Mouse (Mus musculus) MEL (cell line): ENCODE data around the gene Nup210l. TPM values are rescaled to one million over a fixed set of nuclear protein-coding genes. Genes with fewer than 3 reads are reported as not detected.
A peak's percentile ranks its signal among the peaks of the same experiment; 100 is the strongest.

ENCODE experiments used
- DNase-seq: peaks from one replicate; pipeline ENCODE4 v3.0.0; 2011; ENCODE audit warnings: low read depth, low spot score
- H3K27ac ChIP-seq: 2 replicates; pipeline ENCODE4 v1.5.1; 2012; ENCODE audit warnings: low read depth, mild to moderate bottlenecking, control low read depth, low read length, moderate library complexity; ENCODE audit not compliant: control insufficient read depth
- H3K27me3 ChIP-seq, 2 experiments: fragments of 150-350 bp in 1 of 2; sonication (generic) in 1 of 2; 2 replicates each; pipeline ENCODE4 v1.6.1; 2012; ENCODE audit warnings: low read length in 2 of 2, mild to moderate bottlenecking in 2 of 2, improper control_type of control experiment in 1 of 2, moderate library complexity in 1 of 2; ENCODE audit not compliant: insufficient read depth in 2 of 2, control insufficient read depth in 1 of 2
- H3K36me3 ChIP-seq, 2 experiments: 2 replicates each; pipeline ENCODE4 v1.6.1; 2012 to 2014; ENCODE audit warnings: low read length in 2 of 2, improper control_type of control experiment in 1 of 2, inconsistent platforms in 1 of 2, mild to moderate bottlenecking in 1 of 2; ENCODE audit not compliant: insufficient read depth in 2 of 2, control insufficient read depth in 1 of 2
- H3K4me1 ChIP-seq, 2 experiments: fragments of 150-350 bp in 1 of 2; sonication (generic) in 1 of 2; 2 replicates each; pipeline ENCODE4 v1.6.1; 2012; ENCODE audit warnings: low read length in 2 of 2, improper control_type of control experiment in 1 of 2, mild to moderate bottlenecking in 1 of 2; ENCODE audit not compliant: insufficient read depth in 2 of 2, control insufficient read depth in 1 of 2
- H3K4me3 ChIP-seq, 2 experiments: fragments of 150-350 bp in 1 of 2; sonication (generic) in 1 of 2; 2 replicates each; pipeline ENCODE4 v1.5.1; 2012; ENCODE audit warnings: low read depth in 2 of 2, low read length in 2 of 2, mild to moderate bottlenecking in 2 of 2, moderate library complexity in 2 of 2, control low read depth in 1 of 2, improper control_type of control experiment in 1 of 2; ENCODE audit not compliant: control insufficient read depth in 1 of 2, insufficient read depth in 1 of 2
- H3K79me2 ChIP-seq: 2 replicates; pipeline ENCODE4 v1.6.1; 2012; ENCODE audit warnings: mild to moderate bottlenecking, low read length, moderate library complexity; ENCODE audit not compliant: control insufficient read depth, poor library complexity, insufficient read depth
- H3K9ac ChIP-seq: 2 replicates; pipeline ENCODE4 v1.6.1; 2012; ENCODE audit warnings: low read depth, mild to moderate bottlenecking, control low read depth, low read length, moderate library complexity; ENCODE audit not compliant: control insufficient read depth, poor library complexity, severe bottlenecking
- H3K9me3 ChIP-seq: fragments of 150-350 bp; sonication (generic); replicated peaks from 2 replicates; pipeline ENCODE4 v1.6.1; 2012; ENCODE audit warnings: mild to moderate bottlenecking, low read length, improper control_type of control experiment, moderate library complexity; ENCODE audit not compliant: insufficient read depth
- CHD1 ChIP-seq: IDR thresholded peaks from 2 replicates; pipeline ENCODE4 v1.6.1; 2012; ENCODE audit warnings: low read depth, mild to moderate bottlenecking, inconsistent platforms, low read length, improper control_type of control experiment
- EP300 ChIP-seq, 2 experiments: IDR thresholded peaks; 2 replicates each; pipeline ENCODE4 v1.6.1; 2011; ENCODE audit warnings: improper control_type of control experiment in 2 of 2, low read length in 2 of 2, low read depth in 1 of 2, mild to moderate bottlenecking in 1 of 2
- GABPA ChIP-seq: IDR thresholded peaks from 2 replicates; pipeline ENCODE4 v1.6.1; 2012; ENCODE audit warnings: low read depth, mild to moderate bottlenecking, inconsistent platforms, low read length, improper control_type of control experiment, moderate library complexity
- GATA1 ChIP-seq: IDR thresholded peaks from 2 replicates; pipeline ENCODE4 v1.6.1; 2011; ENCODE audit warnings: low read depth, low read length, improper control_type of control experiment
- MAFK ChIP-seq: IDR thresholded peaks from 2 replicates; pipeline ENCODE4 v1.6.1; 2011; ENCODE audit warnings: low read depth, mild to moderate bottlenecking, low read length, improper control_type of control experiment, borderline replicate concordance
- MXI1 ChIP-seq: IDR thresholded peaks from 2 replicates; pipeline ENCODE4 v1.6.1; 2011; ENCODE audit warnings: mild to moderate bottlenecking, low read depth, low read length, improper control_type of control experiment
- POLR2A ChIP-seq, 2 experiments: IDR thresholded peaks; 2 replicates each; pipeline ENCODE4 v1.6.1; 2011 to 2012; ENCODE audit warnings: low read length in 2 of 2, mild to moderate bottlenecking in 2 of 2, control low read depth in 1 of 2, improper control_type of control experiment in 1 of 2, low read depth in 1 of 2, moderate library complexity in 1 of 2; ENCODE audit not compliant: control insufficient read depth in 1 of 2, insufficient read depth in 1 of 2, poor library complexity in 1 of 2
- RAD21 ChIP-seq: IDR thresholded peaks from 2 replicates; pipeline ENCODE4 v1.6.1; 2011; ENCODE audit warnings: mild to moderate bottlenecking, low read depth, low read length, improper control_type of control experiment
- RCOR1 ChIP-seq: IDR thresholded peaks from 2 replicates; pipeline ENCODE4 v1.6.1; 2012; ENCODE audit warnings: low read depth, mild to moderate bottlenecking, inconsistent platforms, low read length, improper control_type of control experiment
- SIN3A ChIP-seq: IDR thresholded peaks from 2 replicates; pipeline ENCODE4 v1.6.1; 2012; ENCODE audit warnings: low read length, improper control_type of control experiment, inconsistent platforms
- SMC3 ChIP-seq: IDR thresholded peaks from 2 replicates; pipeline ENCODE4 v1.6.1; 2011; ENCODE audit warnings: low read depth, low read length, improper control_type of control experiment
- TAL1 ChIP-seq: IDR thresholded peaks from 2 replicates; pipeline ENCODE4 v1.6.1; 2012; ENCODE audit warnings: mild to moderate bottlenecking, inconsistent platforms, low read length, moderate library complexity, mixed read lengths
- TCF12 ChIP-seq: IDR thresholded peaks from 2 replicates; pipeline ENCODE4 v1.6.1; 2014; ENCODE audit warnings: low read depth, mild to moderate bottlenecking, inconsistent platforms, low read length, improper control_type of control experiment, moderate library complexity
- USF1 ChIP-seq: IDR thresholded peaks from 2 replicates; pipeline ENCODE4 v1.6.1; 2014; ENCODE audit warnings: low read depth, mild to moderate bottlenecking, inconsistent platforms, low read length, improper control_type of control experiment, moderate library complexity
- ZMIZ1 ChIP-seq: IDR thresholded peaks from 2 replicates; pipeline ENCODE4 v1.6.1; 2012; ENCODE audit warnings: low read depth, mild to moderate bottlenecking, inconsistent platforms, low read length, improper control_type of control experiment, moderate library complexity
- ZNF384 ChIP-seq: IDR thresholded peaks from 2 replicates; pipeline ENCODE4 v1.6.1; 2012; ENCODE audit warnings: low read depth, mild to moderate bottlenecking, inconsistent platforms, low read length, improper control_type of control experiment
- polyA plus RNA-seq, 2 experiments: library from polyadenylated mRNA; stranded (reverse) in 1 of 2; unstranded in 1 of 2; fragments of >175 nt in 1 of 2; fragments of >200 nt in 1 of 2; gene quantifications; 2 replicates each; pipeline versions ENCODE4 v1.2.1 to v1.2.4; 2012; ENCODE audit warnings: low replicate concordance in 2 of 2, low read depth in 1 of 2; ENCODE audit not compliant: insufficient read length in 2 of 2, insufficient read depth in 1 of 2, missing spikeins in 1 of 2
- total RNA-seq: library from RNA; depleted of rRNA; stranded (reverse); fragments of 300-350 nt; gene quantifications from 2 replicates; pipeline ENCODE4 v1.2.3, GENCODE M21; 2012

Gene Nup210l
- total and polyA plus RNA-seq, 3 experiments: 0.54 to 0.65 TPM; not detected in 1

DNA sequence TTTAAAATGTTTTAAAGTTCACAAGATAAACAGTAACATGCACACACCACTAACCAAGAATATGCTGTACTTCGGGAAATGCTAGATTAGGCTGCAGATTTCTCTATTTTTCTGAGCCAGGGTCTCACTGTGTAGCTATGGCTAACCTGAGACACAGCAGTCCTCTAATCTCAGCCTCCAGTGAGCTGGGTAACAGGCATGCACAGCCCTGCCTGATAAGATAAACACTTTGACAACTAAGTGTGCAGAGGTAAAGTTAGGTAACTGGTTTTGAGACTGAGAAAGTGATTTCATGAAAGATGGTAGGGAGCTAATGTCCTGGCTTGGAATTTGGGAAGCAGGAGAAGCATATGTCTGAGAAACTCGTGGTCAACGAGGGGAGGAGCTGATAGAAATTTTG, 9.5 kb upstream of the Nup210l start (continued):
- TF ChIP-seq MAFK (no peak), GABPA (no peak), EP300 (IDR thresholded peaks at IDR 0.05; ENCODE audit: low read depth in 1 of 2, low read length in 2 of 2) (peak; percentile 41 to 58; a peak in 3 of 4 replicates), TCF12 (peak; percentile 17; the same call in 1 of the 2 replicates), CHD1 (no peak), SIN3A (no peak), MXI1 (no peak), ZMIZ1 (no peak), RCOR1 (peak; percentile 85), TAL1 (peak; percentile 30; the same call in 1 of the 2 replicates), SMC3 (no peak), RAD21 (no peak), USF1 (no peak)
- TF ChIP-seq, all 39 proteins: peak for 6

DNA sequence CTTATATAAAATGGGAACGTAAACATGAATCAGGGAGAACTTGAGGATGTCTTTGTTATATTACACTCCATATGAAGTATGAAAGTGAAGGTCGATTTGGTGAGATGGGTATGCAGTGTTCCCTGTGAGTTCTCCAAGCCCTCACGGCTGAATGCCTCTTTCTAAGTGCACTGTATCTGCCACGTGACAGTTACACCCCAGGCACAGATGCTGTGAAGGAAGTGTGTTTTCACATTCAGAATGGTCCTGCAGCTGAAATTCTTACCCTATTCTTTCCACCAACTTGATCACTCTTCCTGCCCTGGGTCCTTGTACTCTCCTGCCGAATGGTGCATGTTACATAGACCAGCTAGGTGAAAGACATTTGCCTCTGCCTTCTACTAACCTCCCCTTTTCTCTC, 6.0 kb upstream of the Nup210l start:
- no peaks in the 10 kb centered on the region for H3K9me3 ChIP-seq
- peaks cover 0 to 14% of the 10 kb centered on the region in 2 experiments; a peak in 2 of 4 replicates for H3K36me3 ChIP-seq
- H3K4me1 ChIP-seq: no peaks in the 10 kb centered on the region
- no peak overlapping the region for H3K9ac ChIP-seq
- no peaks in the 10 kb centered on the region for H3K79me2 ChIP-seq
- H3K27me3 ChIP-seq: no peaks in the 10 kb centered on the region
- no peak overlapping the region for H3K27ac ChIP-seq
- H3K4me3 ChIP-seq: no peak overlapping the region
- TF ChIP-seq RAD21 (no peak), POLR2A (IDR thresholded peaks at IDR 0.05; ENCODE audit: control insufficient read depth in 1 of 2, insufficient read depth in 1 of 2, low read depth in 1 of 2, low read length in 2 of 2, poor library complexity in 1 of 2) (peak in 1 of 2 experiments; percentile 2; a peak in 1 of 4 replicates)
- TF ChIP-seq, all 39 proteins: peak for 1
- no peak for DNase-seq

DNA sequence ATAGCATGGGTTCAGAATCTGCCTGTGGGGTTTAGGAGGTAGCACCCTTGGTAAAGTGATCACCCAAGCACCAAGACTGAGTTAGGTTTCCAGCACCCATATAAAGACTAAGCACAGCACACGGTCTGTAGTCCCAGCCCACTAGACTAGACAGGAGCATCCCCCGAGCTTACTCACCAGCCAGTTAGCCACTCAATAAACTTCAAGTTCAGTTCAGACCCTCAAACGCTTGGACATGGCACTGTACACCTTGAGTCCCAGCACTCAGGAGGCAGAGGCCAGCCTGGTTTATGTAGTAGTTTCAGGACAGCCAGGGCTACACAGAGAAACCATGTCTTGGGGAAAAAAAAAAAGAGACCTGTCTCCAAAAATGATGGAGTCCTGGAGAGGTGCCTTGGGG, 2.9 kb upstream of the Nup210l start:
- TF ChIP-seq ZNF384: 0 out of 2 replicates have a peak, but pooled peaks have one; percentile 18
- no peak for TF ChIP-seq GATA1
- TF ChIP-seq, all 39 proteins: peak for 1
- H3K9ac ChIP-seq: no peak overlapping the region
- no peaks in the 10 kb centered on the region for H3K79me2 ChIP-seq
- no peak for DNase-seq
- peaks cover 0 to 4% of the 10 kb centered on the region in 2 experiments; a peak in 2 of 4 replicates for H3K36me3 ChIP-seq
- H3K9me3 ChIP-seq: no peaks in the 10 kb centered on the region
- H3K4me3 ChIP-seq: no peak overlapping the region
- H3K4me1 ChIP-seq: no peaks in the 10 kb centered on the region
- H3K27ac ChIP-seq: no peak overlapping the region
- H3K27me3 ChIP-seq: no peaks in the 10 kb centered on the region
